Mouse (Mus musculus) limb, embryonic 11.5 days (tissue): Measurements from ENCODE around the gene Efl1. TPM values are rescaled to one million over a fixed set of nuclear protein-coding genes. Genes with fewer than 3 reads are reported as not detected.

Experiments
- ATAC-seq: fragments of 200-750 bp; cut with Nextera tagmentation; 2 replicates; pipeline ENCODE4 v1.8.0; 2017; ENCODE audit warnings: low read depth; ENCODE audit not compliant: insufficient number of reproducible peaks, low FRiP score, low TSS enrichment
- DNase-seq: peaks from one replicate; pipeline ENCODE4 v3.0.0-alpha.2; 2015; ENCODE audit warnings: low spot score
- H3K27ac ChIP-seq: fragments of 300-500 bp; sonication (generic); replicated peaks from 2 replicates; pipeline ENCODE4 v1.5.1; 2014; ENCODE audit warnings: low read depth, mild to moderate bottlenecking, low read length
- H3K27me3 ChIP-seq: fragments of 300-500 bp; sonication (generic); 2 replicates; pipeline ENCODE4 v1.6.1; 2014; ENCODE audit warnings: mild to moderate bottlenecking, low read length, mixed read lengths; ENCODE audit not compliant: control insufficient read depth, insufficient read depth
- H3K36me3 ChIP-seq: fragments of 300-500 bp; sonication (generic); 2 replicates; pipeline ENCODE4 v1.6.1; 2014; ENCODE audit warnings: mild to moderate bottlenecking, low read length, moderate library complexity, mixed read lengths; ENCODE audit not compliant: control insufficient read depth, insufficient read depth
- H3K4me1 ChIP-seq: fragments of 300-500 bp; sonication (generic); 2 replicates; pipeline ENCODE4 v1.6.1; 2014; ENCODE audit warnings: low read length, mixed read lengths; ENCODE audit not compliant: control insufficient read depth, insufficient read depth
- H3K4me2 ChIP-seq: fragments of 300-500 bp; sonication (generic); 2 replicates; pipeline ENCODE4 v1.6.1; 2014; ENCODE audit warnings: low read depth, mild to moderate bottlenecking, moderate library complexity; ENCODE audit not compliant: severe bottlenecking
- H3K4me3 ChIP-seq: fragments of 300-500 bp; sonication (generic); 2 replicates; pipeline ENCODE4 v1.5.1; 2014; ENCODE audit warnings: low read depth, low read length
- H3K9ac ChIP-seq: fragments of 300-500 bp; sonication (generic); 2 replicates; pipeline ENCODE4 v1.6.1; 2014; ENCODE audit warnings: mild to moderate bottlenecking, low read length
- H3K9me3 ChIP-seq: fragments of 300-500 bp; sonication (generic); 2 replicates; pipeline ENCODE4 v1.6.1; 2016; ENCODE audit warnings: low read length; ENCODE audit not compliant: control insufficient read depth
- WGBS: fragments of 180-500 bp; shearing (Covaris S2); extraction: QIAGEN DNeasy Blood & Tissue Kit; methylation state at CpG from one replicate; pipeline ENCODE4 v1.1.7; 2014; 5-methylcytosine and 5-hydroxymethylcytosine counted together
- polyA plus RNA-seq: library from polyadenylated mRNA; unstranded; fragments of >200 nt; fragmentation: Nextera tagmentation; extraction: Ambion mirVana; gene quantifications from 2 replicates; pipeline ENCODE4 v1.2.1, GENCODE M21; 2014

Gene Efl1
- polyA plus RNA-seq, 1 experiment from 2014 or later, result 23.2 TPM

- Histone ChIP-seq H3K4me2 (no peak overlapping the region), H3K4me3 (no peak overlapping the region), H3K9ac (no peak overlapping the region), H3K9me3 (no peaks in the 10 kb centered on the region), H3K27ac (no peak overlapping the region), H3K36me3 (no peaks in the 10 kb centered on the region), H3K27me3 (no peaks in the 10 kb centered on the region), H3K4me1 (0 out of 2 replicates have a peak, but pooled peaks cover 3% of the 10 kb centered on the region)
- 80% methylated on average over 6 of the region's 6 CpGs for WGBS
- ATAC-seq (no peak), DNase-seq (no peak)
Measured at GRCm38 (mm10) chr7:82733995-82734394, 85.6 kb downstream of the Efl1 start.

GRCm38 (mm10) chr7:82734748-82735600 is 86.6 kb downstream of the Efl1 start:
- Histone ChIP-seq H3K36me3 (no peaks in the 10 kb centered on the region), H3K9me3 (no peaks in the 10 kb centered on the region), H3K9ac (no peak overlapping the region), H3K4me1 (0 out of 2 replicates have a peak, but pooled peaks cover 3% of the 10 kb centered on the region), H3K27me3 (no peaks in the 10 kb centered on the region), H3K4me3 (no peak overlapping the region), H3K27ac (no peak overlapping the region), H3K4me2 (no peak overlapping the region)
- ATAC-seq (no peak), DNase-seq (no peak)
- 91% methylated on average over 3 of the region's 3 CpGs for WGBS

- WGBS, result 67% methylated on average over 11 of the region's 11 CpGs
- Histone ChIP-seq H3K4me2 (no peak overlapping the region), H3K9ac (no peak overlapping the region), H3K27ac (no peak overlapping the region), H3K27me3 (no peaks in the 10 kb centered on the region), H3K36me3 (no peaks in the 10 kb centered on the region), H3K4me1 (peaks cover 5% of the 10 kb centered on the region), H3K4me3 (no peak overlapping the region), H3K9me3 (no peaks in the 10 kb centered on the region)
- no peak for DNase-seq
- ATAC-seq, result no peak
Measured at GRCm38 (mm10) chr7:82743116-82743765, 94.8 kb downstream of the Efl1 start.

GRCm38 (mm10) chr7:82744167-82744715 is 95.8 kb downstream of the Efl1 start:
- 89% methylated on average over 18 of the region's 18 CpGs for WGBS

GRCm38 (mm10) chr7:82748812-82749211 is 100.4 kb downstream of the Efl1 start:
- DNase-seq (no peak), ATAC-seq (no peak)
- no peaks in the 10 kb centered on the region for H3K27me3 ChIP-seq
- no peaks in the 10 kb centered on the region for H3K9me3 ChIP-seq
- no peak overlapping the region for H3K9ac ChIP-seq
- no peaks in the 10 kb centered on the region; the same call in none of the 2 replicates for H3K4me1 ChIP-seq
- 29% methylated on average over 2 of the region's 2 CpGs for WGBS
- no peak overlapping the region for H3K4me3 ChIP-seq
- no peak overlapping the region for H3K27ac ChIP-seq
- H3K4me2 ChIP-seq, result no peak overlapping the region
- peaks cover 2% of the 10 kb centered on the region; the same call in 1 of the 2 replicates for H3K36me3 ChIP-seq

More at GRCm38 (mm10) chr7:82744167-82744715, 95.8 kb downstream of the Efl1 start:
- ATAC-seq (no peak), DNase-seq (no peak)
- Histone ChIP-seq H3K36me3 (no peaks in the 10 kb centered on the region), H3K9me3 (no peaks in the 10 kb centered on the region), H3K9ac (no peak overlapping the region), H3K4me1 (peaks cover 5% of the 10 kb centered on the region), H3K4me3 (no peak overlapping the region), H3K4me2 (no peak overlapping the region), H3K27ac (no peak overlapping the region), H3K27me3 (no peaks in the 10 kb centered on the region)

GRCm38 (mm10) chr7:82749239-82749638 is 100.8 kb downstream of the Efl1 start:
- no peak for ATAC-seq
- no peak overlapping the region for H3K4me3 ChIP-seq
- H3K9ac ChIP-seq, result no peak overlapping the region
- no peaks in the 10 kb centered on the region for H3K9me3 ChIP-seq
- H3K27ac ChIP-seq, result no peak overlapping the region
- H3K4me2 ChIP-seq, result no peak overlapping the region
- no peaks in the 10 kb centered on the region; the same call in none of the 2 replicates for H3K4me1 ChIP-seq
- WGBS, result 82% methylated on average over 8 of the region's 8 CpGs
- H3K36me3 ChIP-seq, result peaks cover 2% of the 10 kb centered on the region; the same call in 1 of the 2 replicates
- H3K27me3 ChIP-seq, result no peaks in the 10 kb centered on the region
- no peak for DNase-seq

- Histone ChIP-seq H3K9ac (no peak overlapping the region), H3K4me1 (no peaks in the 10 kb centered on the region; the same call in 1 of the 2 replicates), H3K9me3 (no peaks in the 10 kb centered on the region), H3K4me3 (no peak overlapping the region), H3K27me3 (no peaks in the 10 kb centered on the region), H3K27ac (0 out of 2 replicates have a peak overlapping the region, but pooled peaks have one; percentile 33), H3K4me2 (no peak overlapping the region), H3K36me3 (peaks cover 2% of the 10 kb centered on the region; the same call in 1 of the 2 replicates)
- WGBS, result 75% methylated on average over 8 of the region's 8 CpGs
- DNase-seq, result no peak
- no peak for ATAC-seq
Measured at GRCm38 (mm10) chr7:82752171-82753085, 104.0 kb downstream of the Efl1 start.
